Mouse (Mus musculus): ENCODE measurements around the gene Fgf14. TPM values are rescaled to one million over a fixed set of nuclear protein-coding genes. Genes with fewer than 3 reads are reported as not detected.

Gene Fgf14
- total RNA-seq (2014; rRNA removed; ENCODE audit: low replicate concordance) (0.08 and 0.81 TPM in 2 replicates), polyA plus RNA-seq (2015; fragmentation: Nextera tagmentation; extraction: Ambion mirVana) (1.6 and 1.9 TPM in 2 replicates)

DNA sequence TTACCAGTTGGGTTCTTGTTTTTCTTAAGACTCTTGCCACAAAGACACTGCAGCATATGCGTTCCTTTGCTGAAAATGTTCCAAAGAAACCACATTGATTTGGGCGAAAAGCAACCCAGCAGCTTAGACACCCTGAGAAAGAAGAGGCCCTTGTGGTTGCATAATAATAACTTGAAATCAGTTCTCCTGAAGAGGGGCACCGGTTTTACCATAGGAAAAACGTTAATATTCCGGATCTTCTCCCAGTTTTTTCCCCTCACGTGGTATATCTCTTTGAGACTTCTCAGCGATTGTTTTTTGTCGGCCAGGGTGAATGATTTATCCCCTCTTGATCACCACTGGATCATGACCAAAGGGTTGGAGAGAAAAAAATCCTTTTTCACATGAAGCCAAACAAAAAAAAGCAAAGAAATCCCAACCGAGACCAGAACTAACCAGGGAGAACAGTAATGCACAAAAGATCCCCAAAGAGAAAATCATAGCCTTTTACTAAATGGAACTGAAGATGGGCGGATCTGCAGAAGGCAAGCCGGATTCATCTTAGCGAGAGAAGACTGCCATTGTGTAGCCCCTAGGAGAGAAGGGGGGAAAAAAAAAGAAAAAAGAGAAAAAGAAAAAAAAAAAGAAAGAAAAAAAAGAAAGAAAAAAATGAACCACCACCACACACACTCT, at the start of gene Fgf14:
Fgf14 (minus strand) TSS at position 622 of the 672 bp plus-strand sequence.
- H3K9ac ChIP-seq (replicated peaks; ENCODE audit: low read depth, low read length): peak within 1 kb of the TSS; percentile 20; the same call in 1 of the 2 replicates
- WGBS: 23% methylated on average over 12 of the region's 12 CpGs
- peak within 1 kb of the TSS; percentile 74 for H3K4me2 ChIP-seq (ENCODE audit: low read depth, low read length)
- no peaks in the 10 kb centered on the region for H3K36me3 ChIP-seq (replicated peaks; ENCODE audit: control insufficient read depth, insufficient read depth, low read length)
- H3K27me3 ChIP-seq (ENCODE audit: control insufficient read depth, insufficient read depth, low read length): no peaks in the 10 kb centered on the region
- DNase-seq (ENCODE audit: low spot score) (no peak), ATAC-seq (ENCODE audit: insufficient read depth, low read depth) (no peak)
- H3K4me3 ChIP-seq (ENCODE audit: low read depth, low read length): peak within 1 kb of the TSS; percentile 51
- no peak within 1 kb of the TSS for H3K27ac ChIP-seq (ENCODE audit: low read depth)
- no peak for TF ChIP-seq EP300 (IDR thresholded peaks at IDR 0.05; ENCODE audit: low read depth)
- H3K4me1 ChIP-seq (ENCODE audit: control insufficient read depth, insufficient read depth): no peaks in the 10 kb centered on the region; the same call in 1 of the 2 replicates
- H3K9me3 ChIP-seq (replicated peaks; ENCODE audit: control insufficient read depth, low read length): no peaks in the 10 kb centered on the region

DNA sequence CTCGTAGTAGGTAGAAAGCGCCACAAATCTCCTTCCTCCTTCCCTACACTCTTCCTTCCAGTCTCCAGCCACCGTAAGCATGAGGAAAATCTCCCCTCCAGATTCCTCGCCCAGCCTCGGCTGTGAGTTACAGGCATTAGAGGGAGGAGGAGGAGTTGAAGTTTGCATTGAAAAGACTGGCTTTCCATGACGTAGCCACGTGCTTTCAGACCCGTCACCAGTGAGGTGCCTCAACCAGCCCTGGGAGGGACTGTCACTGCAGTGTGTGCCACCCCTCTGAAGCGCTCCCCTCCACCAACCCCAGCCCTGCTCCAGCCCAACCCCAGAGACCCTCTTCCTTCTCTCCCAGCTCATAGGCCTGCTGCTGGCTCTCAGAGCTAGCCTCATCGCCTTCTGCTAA, 452 bp upstream of the Fgf14 start:
- Histone ChIP-seq H3K27ac (ENCODE audit: low read depth) (no peak overlapping the region), H3K9me3 (replicated peaks; ENCODE audit: control insufficient read depth, low read length) (no peaks in the 10 kb centered on the region), H3K27me3 (ENCODE audit: control insufficient read depth, insufficient read depth, low read length) (no peaks in the 10 kb centered on the region), H3K9ac (replicated peaks; ENCODE audit: low read depth, low read length) (no peak overlapping the region; the same call in 1 of the 2 replicates), H3K4me2 (ENCODE audit: low read depth, low read length) (peak overlapping the region; percentile 74), H3K4me1 (ENCODE audit: control insufficient read depth, insufficient read depth) (no peaks in the 10 kb centered on the region; the same call in 1 of the 2 replicates), H3K36me3 (replicated peaks; ENCODE audit: control insufficient read depth, insufficient read depth, low read length) (no peaks in the 10 kb centered on the region), H3K4me3 (ENCODE audit: low read depth, low read length) (peak overlapping the region; percentile 51)
- no peak for TF ChIP-seq CTCF (IDR thresholded peaks at IDR 0.05; ENCODE audit: low read depth)
- TF ChIP-seq EP300 (IDR thresholded peaks at IDR 0.05; ENCODE audit: low read depth): no peak
- WGBS: 6% methylated on average over 10 of the region's 10 CpGs
- DNase-seq (ENCODE audit: low spot score) (peak; percentile 30), ATAC-seq (ENCODE audit: insufficient read depth, low read depth) (peak; percentile 60; the same call in 1 of the 2 replicates)

DNA sequence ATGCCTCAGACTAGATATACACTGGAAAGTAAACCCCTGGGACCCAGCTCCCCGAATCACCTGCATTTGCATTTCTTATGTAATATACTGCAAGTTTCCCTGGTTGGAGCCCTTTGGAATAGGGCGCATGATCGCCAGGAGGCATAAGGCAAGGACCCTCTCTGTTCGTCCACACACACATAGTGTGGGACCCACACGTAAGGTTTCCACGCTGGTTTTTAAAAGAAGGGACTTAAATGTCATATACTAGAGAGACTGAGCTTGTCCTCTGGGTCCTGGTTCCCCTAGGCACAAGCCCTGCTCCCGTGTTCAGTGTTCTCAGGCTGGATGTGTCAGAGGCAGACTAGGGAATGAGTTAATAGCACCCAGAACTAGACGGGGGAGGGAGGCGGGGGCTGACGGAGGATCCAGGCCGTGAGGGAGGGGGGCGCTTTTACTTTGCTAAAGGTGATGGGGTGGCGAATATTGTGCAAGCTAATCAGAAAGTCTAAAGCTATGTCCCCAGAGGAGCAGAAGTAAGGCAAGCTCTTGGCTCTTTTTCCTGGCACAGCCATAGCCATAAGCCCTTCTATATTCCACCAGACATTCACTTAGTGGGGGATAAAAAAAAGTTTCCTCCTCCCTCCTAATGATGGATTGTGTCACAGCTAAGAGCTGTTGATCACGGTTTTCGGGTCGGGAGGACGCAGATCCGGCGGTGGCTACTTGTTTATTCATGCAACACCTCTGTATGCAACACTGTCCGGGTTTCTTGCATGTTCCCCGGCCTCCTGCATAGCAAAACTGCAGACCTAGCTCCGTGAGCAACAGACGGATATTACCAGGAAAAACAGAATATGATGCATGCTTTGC, 1.0 kb downstream of the Fgf14 start:
- no peak for TF ChIP-seq CTCF (IDR thresholded peaks at IDR 0.05; ENCODE audit: low read depth)
- no peak for TF ChIP-seq EP300 (IDR thresholded peaks at IDR 0.05; ENCODE audit: low read depth)
- H3K9me3 ChIP-seq (replicated peaks; ENCODE audit: control insufficient read depth, low read length): no peaks in the 10 kb centered on the region
- H3K27ac ChIP-seq (ENCODE audit: low read depth): no peak overlapping the region
- DNase-seq (ENCODE audit: low spot score) (no peak), ATAC-seq (ENCODE audit: insufficient read depth, low read depth) (no peak; the same call in 1 of the 2 replicates)
- peak overlapping the region; percentile 20; the same call in 1 of the 2 replicates for H3K9ac ChIP-seq (replicated peaks; ENCODE audit: low read depth, low read length)
- WGBS: 21% methylated on average over 23 of the region's 23 CpGs
- H3K4me2 ChIP-seq (ENCODE audit: low read depth, low read length): peak overlapping the region; percentile 74
- no peaks in the 10 kb centered on the region; the same call in 1 of the 2 replicates for H3K4me1 ChIP-seq (ENCODE audit: control insufficient read depth, insufficient read depth)
- H3K36me3 ChIP-seq (replicated peaks; ENCODE audit: control insufficient read depth, insufficient read depth, low read length): no peaks in the 10 kb centered on the region
- H3K27me3 ChIP-seq (ENCODE audit: control insufficient read depth, insufficient read depth, low read length): no peaks in the 10 kb centered on the region
- H3K4me3 ChIP-seq (ENCODE audit: low read depth, low read length): peak overlapping the region; percentile 51

DNA sequence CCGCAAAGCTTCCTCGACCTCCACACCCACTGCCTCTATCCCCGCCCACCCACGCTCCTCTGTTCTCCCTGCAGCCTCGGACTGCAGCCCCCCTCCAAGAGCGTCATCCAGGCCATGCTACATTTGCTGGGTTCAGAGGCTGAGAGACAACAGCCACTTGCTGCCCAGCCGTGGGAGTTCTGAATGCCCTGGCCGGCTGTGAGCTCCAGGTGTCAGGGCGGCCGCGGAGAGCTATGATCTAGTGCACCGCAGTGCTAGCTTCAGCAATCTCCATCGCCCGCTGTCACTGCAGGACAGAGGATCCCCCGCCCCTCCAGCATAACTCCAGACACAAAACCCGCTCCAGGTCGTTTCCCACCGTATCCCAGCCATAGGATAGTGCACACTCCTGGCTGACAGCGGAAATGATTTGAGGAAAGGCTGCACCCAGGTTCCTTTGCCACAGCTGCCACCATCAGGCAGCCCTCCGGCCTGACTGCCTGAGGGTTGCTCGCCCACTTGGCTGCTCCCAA, 1.7 kb downstream of the Fgf14 start:
- Histone ChIP-seq H3K4me2 (ENCODE audit: low read depth, low read length) (peak overlapping the region; percentile 74), H3K27me3 (ENCODE audit: control insufficient read depth, insufficient read depth, low read length) (no peaks in the 10 kb centered on the region), H3K4me3 (ENCODE audit: low read depth, low read length) (peak overlapping the region; percentile 51), H3K36me3 (replicated peaks; ENCODE audit: control insufficient read depth, insufficient read depth, low read length) (no peaks in the 10 kb centered on the region), H3K4me1 (ENCODE audit: control insufficient read depth, insufficient read depth) (no peaks in the 10 kb centered on the region; the same call in 1 of the 2 replicates), H3K27ac (ENCODE audit: low read depth) (no peak overlapping the region), H3K9ac (replicated peaks; ENCODE audit: low read depth, low read length) (no peak overlapping the region), H3K9me3 (replicated peaks; ENCODE audit: control insufficient read depth, low read length) (no peaks in the 10 kb centered on the region)
- DNase-seq (ENCODE audit: low spot score) (peak; percentile 8), ATAC-seq (ENCODE audit: insufficient read depth, low read depth) (peak; percentile 39)
- 2% methylated on average over 21 of the region's 21 CpGs for WGBS
- no peak for TF ChIP-seq CTCF (IDR thresholded peaks at IDR 0.05; ENCODE audit: low read depth)
- no peak for TF ChIP-seq EP300 (IDR thresholded peaks at IDR 0.05; ENCODE audit: low read depth)

DNA sequence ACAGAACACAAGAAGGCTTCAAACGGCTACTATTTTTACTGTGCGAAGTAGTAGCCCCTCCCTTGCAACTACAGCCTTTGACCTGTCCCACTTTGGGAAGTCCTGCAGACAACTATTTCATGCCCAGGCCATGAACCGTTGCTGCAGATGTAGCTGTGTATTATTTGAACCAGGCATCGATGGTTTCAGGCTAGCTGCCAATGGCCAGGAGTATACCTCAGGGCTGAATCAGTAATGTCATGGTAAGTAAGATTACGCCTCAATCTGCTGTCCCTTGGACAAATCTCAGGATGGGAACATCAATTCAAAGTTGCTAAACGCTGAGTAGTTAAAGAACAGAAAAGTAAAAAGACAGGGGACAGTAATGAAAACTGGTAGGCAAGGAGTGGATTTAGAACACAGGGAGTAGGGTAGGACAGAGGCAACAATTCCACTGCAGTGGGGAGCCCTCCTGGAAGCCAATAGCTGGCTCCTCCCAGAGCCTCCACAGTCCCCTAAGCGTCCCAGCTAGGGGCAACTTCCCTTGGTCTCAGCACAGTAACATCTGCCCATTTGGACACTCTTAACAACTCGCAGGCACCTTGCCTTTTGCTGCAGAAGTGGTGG, 2.3 kb downstream of the Fgf14 start:
- Histone ChIP-seq H3K4me2 (ENCODE audit: low read depth, low read length) (peak overlapping the region; percentile 74), H3K4me3 (ENCODE audit: low read depth, low read length) (peak overlapping the region; percentile 51), H3K36me3 (replicated peaks; ENCODE audit: control insufficient read depth, insufficient read depth, low read length) (no peaks in the 10 kb centered on the region), H3K9me3 (replicated peaks; ENCODE audit: control insufficient read depth, low read length) (no peaks in the 10 kb centered on the region), H3K27me3 (ENCODE audit: control insufficient read depth, insufficient read depth, low read length) (no peaks in the 10 kb centered on the region), H3K27ac (ENCODE audit: low read depth) (no peak overlapping the region), H3K9ac (replicated peaks; ENCODE audit: low read depth, low read length) (no peak overlapping the region), H3K4me1 (ENCODE audit: control insufficient read depth, insufficient read depth) (no peaks in the 10 kb centered on the region; the same call in 1 of the 2 replicates)
- DNase-seq (ENCODE audit: low spot score) (no peak), ATAC-seq (ENCODE audit: insufficient read depth, low read depth) (no peak)
- WGBS: 38% methylated on average over 8 of the region's 8 CpGs
- no peak for TF ChIP-seq EP300 (IDR thresholded peaks at IDR 0.05; ENCODE audit: low read depth)
- TF ChIP-seq CTCF (IDR thresholded peaks at IDR 0.05; ENCODE audit: low read depth): no peak
